Mouse (Mus musculus) urinary bladder, postnatal 10 days (tissue): ENCODE data around the gene Nos1ap.

ENCODE experiments used
- DNase-seq: peaks from one replicate; pipeline ENCODE4 v3.0.0; 2022; ENCODE audit warnings: low spot score

The Nos1ap gene

GRCm38 (mm10) chr1:170360183-170360915, 229.3 kb downstream of the Nos1ap start:
- no peak for DNase-seq

GRCm38 (mm10) chr1:170353335-170353734, 236.3 kb downstream of the Nos1ap start:
- DNase-seq, result no peak

GRCm38 (mm10) chr1:170351080-170351479, 238.6 kb downstream of the Nos1ap start:
- DNase-seq, result no peak

GRCm38 (mm10) chr1:170346266-170346665, 243.4 kb downstream of the Nos1ap start:
- DNase-seq, result no peak

GRCm38 (mm10) chr1:170343906-170344305, 245.8 kb downstream of the Nos1ap start:
- no peak for DNase-seq

- DNase-seq, result no peak
Observed at GRCm38 (mm10) chr1:170343081-170343480, 246.6 kb downstream of the Nos1ap start.

- DNase-seq, result no peak
Observed at GRCm38 (mm10) chr1:170339943-170340342, 249.7 kb downstream of the Nos1ap start.

- no peak for DNase-seq
Observed at GRCm38 (mm10) chr1:170332775-170333174, 256.9 kb downstream of the Nos1ap start.

GRCm38 (mm10) chr1:170331926-170332325, 257.7 kb downstream of the Nos1ap start:
- DNase-seq, result no peak

- no peak for DNase-seq
Observed at GRCm38 (mm10) chr1:170325277-170325676, 264.4 kb downstream of the Nos1ap start.

GRCm38 (mm10) chr1:170324312-170324711, 265.3 kb downstream of the Nos1ap start:
- no peak for DNase-seq

- no peak for DNase-seq
Observed at GRCm38 (mm10) chr1:170323001-170323400, 266.7 kb downstream of the Nos1ap start.

GRCm38 (mm10) chr1:170322046-170322445, 267.6 kb downstream of the Nos1ap start:
- no peak for DNase-seq

GRCm38 (mm10) chr1:170311431-170311830, 278.2 kb downstream of the Nos1ap start:
- no peak for DNase-seq

GRCm38 (mm10) chr1:170308503-170308902, 281.2 kb downstream of the Nos1ap start, which contains the start of gene Spata46:
Spata46 (plus strand) TSS chr1:170308803.
- DNase-seq, result no peak

GRCm38 (mm10) chr1:170306232-170306631, 283.4 kb downstream of the Nos1ap start, which contains the start of gene Gm7694:
Gm7694 (minus strand) TSS chr1:170306332.
- DNase-seq, result no peak

GRCm38 (mm10) chr1:170305002-170305401, 284.7 kb downstream of the Nos1ap start:
- no peak for DNase-seq

GRCm38 (mm10) chr1:170303103-170303502, 286.6 kb downstream of the Nos1ap start:
- DNase-seq, result no peak

GRCm38 (mm10) chr1:170302456-170302855, 287.2 kb downstream of the Nos1ap start:
- DNase-seq, result no peak

- DNase-seq, result no peak
Observed at GRCm38 (mm10) chr1:170301686-170302085, 288.0 kb downstream of the Nos1ap start.

GRCm38 (mm10) chr1:170299496-170299895, 290.2 kb downstream of the Nos1ap start:
- no peak for DNase-seq

GRCm38 (mm10) chr1:170294786-170295570, 294.7 kb downstream of the Nos1ap start:
- no peak for DNase-seq

- no peak for DNase-seq
Observed at GRCm38 (mm10) chr1:170293257-170293656, 296.4 kb downstream of the Nos1ap start.
